Mouse (Mus musculus): Measurements from ENCODE around the gene Cnot6. TPM values are rescaled to one million over a fixed set of nuclear protein-coding genes. Genes with fewer than 3 reads are reported as not detected.

Gene Cnot6
- total RNA-seq, 2 experiments from 2014 or later: 47.6 to 48.9 TPM

GRCm38 (mm10) chr11:49663310-49663709 lies 49.2 kb downstream of the Cnot6 start, which contains the start of gene Scgb3a1:
TSS of gene Scgb3a1 (plus strand) at chr11:49663610.
- no peak for DNase-seq (ENCODE audit: extremely low spot score in 1 of 2, low spot score in 2 of 2)
- intact Hi-C loops (cut with DNase I): no loop called here

GRCm38 (mm10) chr11:49662292-49662780 lies 50.2 kb downstream of the Cnot6 start:
- intact Hi-C loops (cut with DNase I): no loop called here
- DNase-seq (ENCODE audit: extremely low spot score in 1 of 2, low spot score in 2 of 2): no peak

GRCm38 (mm10) chr11:49659470-49659799 lies 53.1 kb downstream of the Cnot6 start:
- no peak for DNase-seq (ENCODE audit: extremely low spot score in 1 of 2, low spot score in 2 of 2)
- intact Hi-C loops (cut with DNase I): loop anchor here (10.0 kb wide), 1 partner anchor 295 kb away; no protein-coding TSS in a partner anchor

DNA sequence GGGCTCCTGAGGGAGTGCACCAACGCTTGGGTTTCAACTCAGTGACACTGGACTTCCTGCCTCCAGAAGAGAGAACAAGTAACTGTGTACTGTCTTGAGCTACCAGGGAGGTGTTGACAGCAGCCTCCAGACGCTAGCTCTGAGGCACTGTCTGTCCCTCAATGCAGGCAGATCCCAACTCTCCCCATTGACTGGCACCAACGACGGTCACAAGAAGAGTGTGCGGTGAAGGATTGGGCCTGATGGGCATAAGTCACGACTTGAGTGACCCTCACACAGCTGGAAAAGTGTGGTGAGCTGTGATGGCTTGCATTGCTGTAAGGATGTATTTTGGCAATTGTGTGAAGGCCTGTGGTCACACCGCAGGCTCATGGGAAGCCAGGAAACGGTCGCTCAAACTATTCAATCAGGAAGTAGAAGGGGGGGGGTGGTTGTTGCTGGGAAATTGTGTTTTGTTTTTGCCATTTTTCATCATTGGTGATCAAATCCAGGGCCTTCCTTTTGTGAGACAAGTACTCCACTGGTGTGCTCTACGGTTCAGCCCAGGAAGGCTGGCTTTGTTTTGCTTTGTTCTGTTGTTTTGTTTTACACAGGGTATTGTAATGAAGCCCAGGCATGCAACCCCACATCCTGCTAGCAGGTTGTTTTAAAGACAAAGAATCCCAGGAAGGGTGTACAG lies 53.6 kb downstream of the Cnot6 start:
- no peak for DNase-seq (ENCODE audit: extremely low spot score in 1 of 2, low spot score in 2 of 2)
- intact Hi-C loops (cut with DNase I): loop anchor here (10.0 kb wide), 1 partner anchor 296 kb away; no protein-coding TSS in a partner anchor

DNA sequence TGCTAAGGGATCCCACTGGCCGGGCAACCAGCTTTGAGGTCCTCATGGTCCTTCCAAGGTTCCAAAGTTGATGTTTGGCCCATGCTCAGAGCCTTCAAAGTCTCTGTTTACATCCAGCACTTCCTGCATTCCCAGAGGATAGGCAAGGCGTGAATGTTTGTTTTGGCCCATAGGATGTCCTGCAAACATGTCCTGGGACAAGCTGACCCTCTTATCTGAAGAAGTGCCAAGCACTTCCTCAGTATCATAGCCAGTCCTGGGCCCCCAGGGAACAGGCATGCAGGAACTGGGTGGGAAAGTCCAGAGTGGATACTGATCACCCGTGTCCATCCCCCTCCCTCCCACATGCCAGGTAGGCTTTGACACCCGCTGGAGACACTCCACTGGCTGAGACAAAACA lies 54.5 kb downstream of the Cnot6 start:
- DNase-seq (ENCODE audit: extremely low spot score in 1 of 2, low spot score in 2 of 2): peak in 1 of 2 experiments; percentile 72
- intact Hi-C loops (cut with DNase I): loop anchor here (10.0 kb wide), 1 partner anchor 297 kb away; no protein-coding TSS in a partner anchor

DNA sequence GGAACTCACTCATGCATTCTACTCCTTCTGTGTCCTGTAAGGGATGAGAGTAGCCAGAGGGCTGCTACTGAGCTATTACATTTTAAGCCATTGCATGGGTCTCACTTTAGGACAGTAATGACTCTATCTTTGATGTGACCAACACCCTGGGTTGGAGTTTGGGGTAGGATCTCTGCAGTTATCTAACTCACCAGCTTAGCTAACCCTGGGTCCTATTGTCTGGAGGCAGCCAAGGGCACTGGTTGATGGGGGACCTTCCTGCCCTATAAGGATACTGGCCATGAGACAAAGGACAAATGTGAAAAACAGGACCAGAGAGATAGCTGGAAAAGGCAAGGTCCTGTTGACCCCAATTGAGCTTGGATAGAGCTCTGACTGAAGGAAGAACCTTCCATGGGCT lies 57.0 kb downstream of the Cnot6 start:
- intact Hi-C loops (cut with DNase I): loop anchor here (10.0 kb wide), 1 partner anchor 299 kb away; no protein-coding TSS in a partner anchor
- no peak for DNase-seq (ENCODE audit: extremely low spot score in 1 of 2, low spot score in 2 of 2)

- intact Hi-C loops (cut with DNase I): loop anchor here (10.0 kb wide), 1 partner anchor 300 kb away; no protein-coding TSS in a partner anchor
- DNase-seq (ENCODE audit: extremely low spot score in 1 of 2, low spot score in 2 of 2): no peak
Observed at GRCm38 (mm10) chr11:49654651-49655050, 57.9 kb downstream of the Cnot6 start.

GRCm38 (mm10) chr11:49653079-49653408 lies 59.5 kb downstream of the Cnot6 start:
- no peak for DNase-seq (ENCODE audit: extremely low spot score in 1 of 2, low spot score in 2 of 2)
- intact Hi-C loops (cut with DNase I): loop anchor here (10.0 kb wide), 1 partner anchor 302 kb away; no protein-coding TSS in a partner anchor

- intact Hi-C loops (cut with DNase I): loop anchor here (10.0 kb wide), 1 partner anchor 302 kb away; no protein-coding TSS in a partner anchor
- DNase-seq (ENCODE audit: extremely low spot score in 1 of 2, low spot score in 2 of 2): peak; percentile 79 to 88
Observed at GRCm38 (mm10) chr11:49652401-49653078, 60.0 kb downstream of the Cnot6 start.

DNA sequence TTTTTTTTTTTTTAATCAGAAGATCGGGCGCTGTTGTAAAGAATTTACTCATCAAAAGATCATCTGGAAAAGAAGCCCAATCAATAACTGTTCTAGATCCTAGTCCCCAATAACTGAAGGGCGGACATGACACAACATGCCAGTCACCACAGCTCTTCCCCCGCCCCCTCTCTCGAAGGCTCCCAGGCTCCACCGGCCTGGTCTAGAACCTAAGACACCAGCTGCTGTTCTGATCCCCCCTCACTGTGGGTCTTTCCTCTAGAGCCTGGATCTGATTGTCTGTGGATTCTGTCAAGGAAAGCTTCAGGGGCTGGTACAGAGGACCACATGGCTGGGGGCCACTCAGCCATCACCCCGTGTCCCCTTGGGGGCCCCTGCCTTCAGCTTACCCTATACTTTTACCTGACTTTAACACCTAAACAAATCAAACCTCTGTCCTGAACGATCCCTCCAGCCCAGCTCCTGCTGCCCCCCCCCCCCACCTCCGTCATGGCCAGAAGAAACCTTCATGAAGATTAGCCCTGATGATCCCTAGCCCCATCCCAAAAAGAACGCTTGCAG lies 60.7 kb downstream of the Cnot6 start:
- intact Hi-C loops (cut with DNase I): loop anchor here (10.0 kb wide), 1 partner anchor 303 kb away; no protein-coding TSS in a partner anchor

DNA sequence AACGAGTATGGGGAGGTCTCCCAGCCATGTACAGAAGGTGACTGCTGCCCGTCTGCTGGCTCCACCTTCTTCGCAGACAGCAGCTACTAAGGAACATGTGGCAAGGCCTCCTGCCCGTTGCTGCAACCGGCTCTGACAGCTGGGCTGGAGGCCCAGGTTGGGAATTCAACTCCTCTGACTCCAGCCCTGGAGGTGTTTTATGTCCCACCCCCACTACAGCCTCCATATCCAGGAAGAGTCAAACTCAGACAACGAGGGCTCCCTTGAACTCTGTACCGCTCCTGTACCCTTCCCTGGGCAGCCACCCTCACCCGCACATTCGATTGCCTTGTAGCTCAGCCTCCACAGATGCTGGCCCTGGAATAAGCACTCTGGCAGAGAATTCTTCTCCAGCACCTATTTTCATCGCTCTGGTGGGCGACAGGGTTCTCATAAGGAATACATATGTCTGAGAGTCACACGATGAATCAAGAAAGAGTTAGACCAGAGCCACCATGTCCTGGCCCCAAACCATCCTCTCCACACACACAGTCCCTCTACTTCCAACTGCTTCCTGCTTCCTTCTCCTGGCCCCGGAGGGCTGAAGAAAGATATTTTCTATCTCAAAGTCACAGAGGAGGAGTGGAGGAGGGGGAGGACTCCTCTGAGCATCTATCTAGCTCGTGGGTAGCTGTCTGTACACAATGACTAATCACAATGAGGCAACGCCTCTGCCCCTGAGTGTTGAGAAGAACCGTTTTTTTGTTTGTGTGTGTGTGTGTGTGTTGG lies 61.3 kb downstream of the Cnot6 start:
- DNase-seq (ENCODE audit: extremely low spot score in 1 of 2, low spot score in 2 of 2): no peak
- intact Hi-C loops (cut with DNase I): loop anchor here (10.0 kb wide), 1 partner anchor 304 kb away; no protein-coding TSS in a partner anchor

More for the DNA sequence above, 60.7 kb downstream of the Cnot6 start:
- no peak for DNase-seq (ENCODE audit: extremely low spot score in 1 of 2, low spot score in 2 of 2)

DNA sequence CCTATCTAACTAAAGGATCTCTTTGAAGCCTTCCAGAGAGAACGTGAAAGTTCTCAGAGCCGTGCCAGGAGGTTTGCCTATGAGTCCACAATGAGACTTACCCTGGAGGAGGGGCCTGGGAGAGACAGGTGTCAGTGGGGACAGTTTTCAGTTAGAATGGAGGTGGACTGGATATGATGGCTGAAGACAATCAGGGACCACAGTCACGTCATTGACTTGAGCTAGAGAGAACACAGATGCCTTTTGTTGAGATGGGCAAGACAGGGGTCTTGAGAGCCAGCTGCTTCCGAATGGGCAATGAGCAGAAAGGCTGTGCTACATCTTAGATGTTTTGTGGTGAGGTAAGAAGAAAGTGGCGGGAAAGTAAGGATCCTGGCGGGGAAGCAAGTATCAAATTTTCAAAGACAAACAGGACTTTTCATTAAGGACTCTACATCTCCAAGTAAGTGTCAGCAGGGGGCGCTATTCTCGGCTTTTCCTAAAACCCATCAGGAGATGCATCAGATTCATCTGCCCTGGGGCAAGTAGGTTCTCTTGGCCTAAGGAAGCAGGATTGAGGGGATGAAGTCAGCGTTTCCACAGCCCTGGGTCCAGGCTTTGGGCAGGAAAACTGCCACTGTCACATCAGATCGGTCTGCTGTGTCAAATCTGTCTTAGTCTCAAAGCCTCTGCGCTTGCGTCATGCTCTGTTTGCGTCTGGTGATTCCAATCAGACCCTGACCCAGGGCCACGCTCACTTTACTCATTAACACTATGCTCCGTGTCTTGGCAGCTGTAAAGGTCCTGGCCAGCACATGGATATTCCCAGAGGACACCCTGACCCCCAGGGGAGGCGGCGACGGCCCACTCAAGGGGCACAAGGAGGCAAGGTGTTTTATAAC lies 62.2 kb downstream of the Cnot6 start:
- intact Hi-C loops (cut with DNase I): loop anchor here (10.0 kb wide), 1 partner anchor 304 kb away; no protein-coding TSS in a partner anchor

DNA sequence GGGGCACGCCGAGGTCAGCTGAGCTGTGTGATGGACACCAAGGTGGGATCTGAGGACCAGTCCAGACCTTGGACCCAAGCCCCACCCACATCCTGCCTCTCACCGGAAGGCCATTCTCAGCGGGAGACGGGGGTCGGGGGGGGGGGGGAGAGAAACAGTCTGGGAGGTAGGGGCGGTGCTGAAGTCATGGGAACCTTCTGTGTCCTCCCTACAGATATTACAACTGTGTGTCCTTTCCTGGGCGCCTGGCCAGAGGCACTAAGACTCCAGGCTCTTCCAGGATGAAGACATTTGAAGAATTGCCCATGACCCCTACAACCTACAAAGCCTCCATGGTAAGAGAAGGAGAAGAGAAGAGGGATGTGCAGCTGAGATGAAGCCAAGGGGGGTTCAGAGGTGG lies 66.8 kb downstream of the Cnot6 start:
- DNase-seq (ENCODE audit: extremely low spot score in 1 of 2, low spot score in 2 of 2): no peak
- intact Hi-C loops (cut with DNase I): no loop called here

More for the DNA sequence above, 62.2 kb downstream of the Cnot6 start:
- DNase-seq (ENCODE audit: extremely low spot score in 1 of 2, low spot score in 2 of 2): no peak

- DNase-seq (ENCODE audit: extremely low spot score in 1 of 2, low spot score in 2 of 2): no peak
- intact Hi-C loops (cut with DNase I): no loop called here
Observed at GRCm38 (mm10) chr11:49636449-49636848, 76.1 kb downstream of the Cnot6 start.

GRCm38 (mm10) chr11:49635671-49636070 lies 76.9 kb downstream of the Cnot6 start:
- no peak for DNase-seq (ENCODE audit: extremely low spot score in 1 of 2, low spot score in 2 of 2)
- intact Hi-C loops (cut with DNase I): no loop called here

GRCm38 (mm10) chr11:49634101-49634500 lies 78.4 kb downstream of the Cnot6 start:
- no peak for DNase-seq (ENCODE audit: extremely low spot score in 1 of 2, low spot score in 2 of 2)
- intact Hi-C loops (cut with DNase I): no loop called here

DNA sequence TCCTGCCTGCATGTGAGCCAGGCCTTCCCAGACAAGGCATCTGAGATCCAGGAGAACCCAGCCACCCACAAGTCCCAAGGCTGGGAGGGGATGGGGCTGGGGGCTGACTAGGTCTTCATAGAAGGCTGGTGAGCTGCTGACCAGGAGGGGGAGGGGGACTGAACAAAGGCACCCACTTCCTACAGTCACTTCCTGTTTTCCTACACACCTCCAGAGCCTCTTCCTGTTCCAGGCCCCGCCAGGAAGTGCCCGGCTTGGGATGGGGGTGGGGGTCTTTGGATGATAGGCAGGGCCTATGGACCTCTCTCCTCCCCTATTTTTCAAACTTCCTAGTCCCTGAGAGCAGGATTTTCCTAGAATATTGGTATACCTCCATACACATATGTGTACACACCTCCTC lies 80.3 kb downstream of the Cnot6 start:
- peak in 1 of 2 experiments; percentile 77 for DNase-seq (ENCODE audit: extremely low spot score in 1 of 2, low spot score in 2 of 2)
- intact Hi-C loops (cut with DNase I): no loop called here

DNA sequence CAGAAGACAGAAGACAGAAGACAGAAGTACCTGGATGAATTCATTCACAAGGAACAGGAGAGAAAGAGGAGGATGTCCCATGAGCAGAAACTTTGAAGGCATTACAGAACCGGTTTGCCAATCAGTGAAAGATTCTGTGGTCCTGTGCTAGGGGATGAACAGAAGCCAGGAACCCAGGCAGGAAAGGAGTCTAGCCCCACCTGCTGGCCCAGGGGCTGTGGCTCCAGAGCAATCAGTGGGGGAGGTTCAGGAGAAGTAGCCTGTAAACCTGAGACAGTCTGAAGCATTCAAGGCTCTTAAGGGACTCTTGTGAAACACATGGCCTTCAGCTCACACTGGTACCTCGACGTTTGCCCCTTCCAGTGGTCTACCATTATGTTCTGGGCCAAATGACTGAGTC lies 81.4 kb downstream of the Cnot6 start:
- intact Hi-C loops (cut with DNase I): no loop called here

More for the DNA sequence above, 81.4 kb downstream of the Cnot6 start:
- no peak for DNase-seq (ENCODE audit: extremely low spot score in 1 of 2, low spot score in 2 of 2)
